Mouse (Mus musculus) brain, embryonic 14.5 days (tissue): ENCODE data around the gene Abhd5. TPM values are rescaled to one million over a fixed set of nuclear protein-coding genes. Genes with fewer than 3 reads are reported as not detected.

Experiments
- DNase-seq: peaks from one replicate; pipeline ENCODE4 v3.0.0-alpha.2; 2011; ENCODE audit warnings: low read depth
- CTCF ChIP-seq: fragments of 200-500 bp; IDR thresholded peaks from 2 replicates; pipeline ENCODE4 v1.5.1; 2012; ENCODE audit warnings: inconsistent platforms, mild to moderate bottlenecking, moderate library complexity, borderline replicate concordance; ENCODE audit not compliant: insufficient read depth, insufficient read length; ENCODE audit errors: extremely low read depth
- POLR2A ChIP-seq: fragments of 200-500 bp; IDR thresholded peaks from 2 replicates; pipeline ENCODE4 v1.6.1; 2012; ENCODE audit warnings: mild to moderate bottlenecking, inconsistent platforms, borderline replicate concordance; ENCODE audit not compliant: poor library complexity, insufficient read depth, insufficient read length, severe bottlenecking; ENCODE audit errors: extremely low read depth
- polyA plus RNA-seq: library from polyadenylated mRNA; depleted of rRNA; stranded (reverse); fragments of >200 nt; gene quantifications from 2 replicates; pipeline ENCODE4 v1.2.3, GENCODE M21; 2012

The Abhd5 gene
- polyA plus RNA-seq, 1 experiment = 15.9 TPM

GRCm38 (mm10) chr9:122352911-122353310 lies 1.5 kb downstream of the Abhd5 start:
- no peak for DNase-seq
- TF ChIP-seq CTCF (no peak), POLR2A (no peak)

DNA sequence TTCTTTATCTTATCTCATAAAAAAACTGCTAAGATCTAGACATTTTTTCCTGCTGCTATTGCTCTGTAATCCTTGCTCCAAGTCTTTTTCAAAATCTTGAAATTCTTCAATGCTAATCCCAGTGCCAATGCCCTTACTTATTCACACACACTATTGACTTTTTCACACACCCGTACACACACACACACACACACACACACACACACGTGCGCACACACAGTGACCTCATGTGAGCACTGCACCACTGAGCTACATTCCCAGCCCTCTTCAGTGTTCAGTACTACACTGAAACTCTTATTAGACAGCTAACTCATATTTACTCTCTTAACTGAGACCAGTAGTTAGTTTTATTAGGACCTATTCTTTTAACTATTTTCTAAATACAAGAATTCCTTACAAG lies 2.8 kb downstream of the Abhd5 start:
- DNase-seq = no peak
- no peak for TF ChIP-seq CTCF
- TF ChIP-seq POLR2A = no peak

GRCm38 (mm10) chr9:122357073-122357472 lies 5.7 kb downstream of the Abhd5 start:
- DNase-seq = no peak
- TF ChIP-seq POLR2A (no peak), CTCF (no peak)

DNA sequence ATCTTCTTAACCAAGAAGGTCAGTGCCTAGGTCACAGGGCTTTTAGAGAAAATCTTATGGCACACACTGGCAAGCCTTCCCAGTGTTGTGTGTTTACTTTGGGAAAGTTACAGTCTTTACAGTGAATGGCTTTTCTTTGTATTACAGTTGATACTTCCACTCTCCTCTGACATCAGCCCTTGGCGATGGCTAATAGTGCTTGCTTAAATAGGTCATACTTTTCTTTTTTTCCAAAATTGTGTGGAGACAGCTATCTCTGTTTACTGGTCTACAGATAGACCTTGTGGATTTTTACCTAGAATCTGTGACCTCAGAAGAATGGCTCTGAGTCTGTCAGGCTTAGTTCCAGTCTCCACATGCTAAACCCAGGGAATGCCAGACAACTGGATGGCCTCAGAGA lies 6.2 kb downstream of the Abhd5 start:
- TF ChIP-seq CTCF = no peak
- TF ChIP-seq POLR2A = no peak
- DNase-seq = no peak

GRCm38 (mm10) chr9:122364171-122364570 lies 12.8 kb downstream of the Abhd5 start:
- DNase-seq = no peak
- TF ChIP-seq CTCF (no peak), POLR2A (no peak)

- TF ChIP-seq POLR2A = no peak
- no peak for TF ChIP-seq CTCF
- no peak for DNase-seq
Measured at GRCm38 (mm10) chr9:122370292-122370794, 18.9 kb downstream of the Abhd5 start.

- TF ChIP-seq POLR2A = no peak
- no peak for TF ChIP-seq CTCF
- peak; percentile 12 for DNase-seq
Measured at GRCm38 (mm10) chr9:122372506-122372905, 21.1 kb downstream of the Abhd5 start.

DNA sequence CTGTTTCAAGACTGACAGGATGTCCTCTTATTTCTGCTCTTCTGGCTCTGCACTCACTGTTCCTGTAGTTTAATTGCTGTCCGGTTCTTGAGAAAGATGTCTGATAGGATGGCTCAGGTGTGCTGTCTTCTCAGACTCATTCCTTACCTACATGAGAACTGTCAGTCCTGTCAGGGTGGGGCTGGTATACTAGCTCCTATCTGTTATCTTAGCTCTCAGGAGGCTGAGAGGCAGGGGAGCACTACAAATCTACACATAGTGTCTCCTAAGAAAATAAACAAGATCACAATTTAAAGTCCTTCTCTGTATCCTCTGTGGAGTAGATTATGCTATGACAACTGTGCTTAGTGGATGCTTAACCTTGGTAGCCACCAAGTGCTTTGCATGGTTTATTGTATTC lies 21.6 kb downstream of the Abhd5 start:
- TF ChIP-seq CTCF (no peak), POLR2A (no peak)
- no peak for DNase-seq

DNA sequence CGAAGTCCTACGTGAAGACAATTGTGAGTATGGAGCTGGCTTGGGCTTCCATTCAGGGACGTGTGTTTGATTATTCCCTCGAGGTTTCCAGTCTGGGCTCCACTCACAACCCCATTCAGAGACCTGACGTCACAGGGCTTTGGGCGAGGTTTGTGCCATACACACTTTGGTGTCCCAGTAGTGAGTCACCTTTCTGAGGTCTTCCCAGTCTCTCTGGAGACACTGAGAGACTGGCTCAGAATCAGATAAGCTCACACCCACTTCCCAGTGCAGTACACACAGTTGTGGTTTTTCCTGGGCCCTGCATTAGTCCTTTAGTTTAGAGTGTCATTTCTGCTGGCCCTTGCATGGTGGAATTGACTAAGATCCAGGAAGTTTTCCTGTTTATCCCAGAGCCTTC lies 27.6 kb downstream of the Abhd5 start:
- no peak for TF ChIP-seq CTCF
- no peak for TF ChIP-seq POLR2A
- DNase-seq = no peak

- peak; percentile 5 for DNase-seq
- TF ChIP-seq POLR2A = no peak
Measured at GRCm38 (mm10) chr9:122380959-122381358, 29.6 kb downstream of the Abhd5 start.

DNA sequence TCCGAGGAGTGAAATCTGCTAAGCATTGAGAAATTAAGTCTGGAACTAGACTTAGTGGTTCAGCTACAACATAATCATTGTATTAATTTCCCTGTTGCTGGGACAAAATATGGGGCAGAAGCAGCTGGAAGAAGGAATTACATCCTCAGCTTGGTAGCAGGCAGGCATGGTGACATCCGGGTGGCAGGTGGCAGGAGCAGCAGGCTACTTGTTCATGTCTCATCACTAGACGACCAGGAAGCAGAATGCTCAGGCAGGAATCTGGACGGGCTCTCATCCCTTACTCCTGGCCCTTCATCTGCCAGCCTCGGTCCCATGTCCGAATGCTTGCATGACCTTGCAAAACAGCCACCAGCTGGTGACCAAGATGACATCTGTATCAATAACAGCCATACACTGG lies 30.6 kb downstream of the Abhd5 start:
- TF ChIP-seq CTCF (no peak), POLR2A (no peak)
- DNase-seq = no peak

- no peak for TF ChIP-seq CTCF
- TF ChIP-seq POLR2A = no peak
- no peak for DNase-seq
Measured at GRCm38 (mm10) chr9:122386015-122386414, 34.6 kb downstream of the Abhd5 start.
